Mouse (Mus musculus) ovary, postnatal 14 days (tissue): ENCODE results near the gene Nos3.

ENCODE experiments used
- DNase-seq: peaks from one replicate; pipeline ENCODE4 v3.0.0; 2022; ENCODE audit warnings: low spot score

The Nos3 gene

DNA sequence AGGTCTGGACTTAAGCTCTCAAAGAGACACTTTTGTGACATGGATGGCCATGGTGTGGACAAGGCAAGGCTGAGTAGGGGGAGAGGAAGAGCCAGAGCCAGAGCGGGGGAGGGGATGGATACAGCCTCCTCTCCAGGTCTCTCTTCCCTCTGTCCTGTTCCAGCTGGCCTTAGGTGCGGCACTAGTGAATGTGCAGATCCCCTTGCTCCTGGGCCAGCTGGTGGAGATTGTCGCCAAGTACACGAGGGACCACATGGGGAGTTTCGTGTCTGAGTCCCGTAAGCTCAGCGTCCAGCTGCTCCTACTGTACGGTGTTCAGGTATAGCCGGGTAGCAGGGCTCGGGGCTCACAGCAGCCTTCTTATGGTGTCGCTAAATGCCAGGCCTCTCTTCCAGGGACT, 35.8 kb downstream of the Nos3 start:
- DNase-seq = no peak

DNA sequence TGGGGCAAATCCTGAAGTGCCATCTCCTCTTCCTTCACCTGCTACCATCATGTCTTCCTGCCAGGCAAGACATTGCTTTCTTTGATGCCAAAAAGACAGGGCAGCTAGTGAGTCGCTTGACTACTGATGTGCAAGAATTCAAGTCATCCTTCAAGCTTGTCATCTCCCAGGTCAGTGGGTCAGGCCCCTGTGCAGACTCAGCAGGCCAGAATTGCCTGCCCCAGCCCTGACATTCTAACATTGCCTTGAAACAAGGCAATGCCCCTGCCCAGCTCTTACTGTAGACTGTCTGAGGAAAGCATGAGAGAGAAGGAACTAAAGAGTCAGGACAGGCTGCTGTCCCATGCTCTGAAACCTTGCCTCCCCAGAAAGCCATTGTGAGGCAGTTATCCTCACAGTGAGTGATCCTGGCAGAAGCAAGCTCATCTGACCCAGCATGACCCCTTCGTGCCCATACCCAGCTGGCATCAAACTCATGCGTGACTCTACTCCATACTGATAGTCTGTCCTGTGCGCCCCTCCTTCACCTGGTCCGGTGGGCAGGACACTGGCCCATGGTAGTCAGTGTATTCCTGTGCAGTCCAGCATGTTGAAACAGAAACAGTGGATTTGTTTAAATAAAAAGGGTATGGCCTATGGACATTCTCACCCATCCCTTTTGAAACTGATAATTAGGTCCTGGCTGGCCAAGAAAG, 36.4 kb downstream of the Nos3 start:
- DNase-seq = no peak

GRCm38 (mm10) chr5:24401969-24402368, 37.4 kb downstream of the Nos3 start:
- DNase-seq = no peak

DNA sequence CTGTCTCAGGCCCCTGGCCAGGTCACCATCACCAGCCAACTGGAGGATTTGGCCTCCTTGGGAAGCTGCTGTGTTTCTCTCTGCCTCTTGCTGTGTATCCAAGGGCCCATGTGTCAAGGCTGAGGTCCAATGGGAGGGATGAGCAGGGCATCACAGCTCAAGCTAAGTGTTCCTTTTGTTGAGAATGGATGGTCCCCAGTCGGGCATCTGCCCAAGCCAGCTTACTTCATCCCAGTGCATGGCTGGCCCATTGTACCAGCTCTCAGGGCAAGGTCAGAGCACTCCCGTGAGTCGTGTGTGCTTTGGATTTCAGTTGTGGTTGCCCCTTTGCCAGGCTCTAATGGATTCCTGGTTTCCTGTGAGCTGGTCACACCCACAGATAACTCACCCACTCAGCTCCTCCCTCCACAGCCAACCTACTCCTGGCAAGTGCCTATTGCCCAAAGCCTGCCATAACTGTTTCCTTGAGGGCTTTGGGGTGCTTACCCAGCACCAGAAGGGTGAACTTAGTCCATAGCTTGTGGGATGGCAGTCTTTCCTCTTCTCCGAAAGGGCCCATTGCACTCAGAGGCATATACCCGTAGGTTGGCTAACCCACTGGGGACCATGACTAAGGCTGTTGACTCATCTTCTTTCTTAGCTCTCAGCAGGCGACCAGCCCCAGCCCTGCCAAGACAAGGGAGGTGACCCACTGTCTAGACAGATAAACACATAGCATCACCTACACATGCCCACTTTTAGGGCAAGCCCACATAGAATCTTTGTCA, 40.2 kb downstream of the Nos3 start:
- no peak for DNase-seq

GRCm38 (mm10) chr5:24405389-24405876, 40.8 kb downstream of the Nos3 start:
- DNase-seq = no peak

DNA sequence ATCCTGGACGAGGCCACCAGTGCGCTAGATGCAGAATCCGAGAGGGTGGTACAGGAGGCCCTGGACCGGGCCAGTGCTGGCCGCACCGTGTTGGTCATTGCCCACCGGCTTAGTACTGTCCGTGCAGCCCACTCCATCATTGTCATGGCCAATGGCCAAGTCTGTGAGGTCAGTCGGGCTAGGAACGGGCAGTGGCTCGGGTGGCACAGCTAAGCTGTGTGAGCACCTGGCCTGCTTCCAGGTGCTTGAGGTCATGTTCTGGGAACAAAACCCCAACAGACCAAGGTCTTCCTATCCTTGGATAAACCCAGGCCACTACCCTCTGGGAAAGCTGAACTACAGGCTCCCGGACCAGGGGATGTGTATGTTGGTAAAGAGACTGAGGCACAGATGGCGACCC, 44.0 kb downstream of the Nos3 start:
- no peak for DNase-seq

GRCm38 (mm10) chr5:24409466-24409865, 44.9 kb downstream of the Nos3 start:
- no peak for DNase-seq

- no peak for DNase-seq
Observed at GRCm38 (mm10) chr5:24412063-24412462, 47.5 kb downstream of the Nos3 start.

- DNase-seq = no peak
Observed at GRCm38 (mm10) chr5:24413042-24413693, 48.6 kb downstream of the Nos3 start, which contains the start of gene Asic3. Gene Asic3, plus strand, starts transcription at chr5:24413392.

DNA sequence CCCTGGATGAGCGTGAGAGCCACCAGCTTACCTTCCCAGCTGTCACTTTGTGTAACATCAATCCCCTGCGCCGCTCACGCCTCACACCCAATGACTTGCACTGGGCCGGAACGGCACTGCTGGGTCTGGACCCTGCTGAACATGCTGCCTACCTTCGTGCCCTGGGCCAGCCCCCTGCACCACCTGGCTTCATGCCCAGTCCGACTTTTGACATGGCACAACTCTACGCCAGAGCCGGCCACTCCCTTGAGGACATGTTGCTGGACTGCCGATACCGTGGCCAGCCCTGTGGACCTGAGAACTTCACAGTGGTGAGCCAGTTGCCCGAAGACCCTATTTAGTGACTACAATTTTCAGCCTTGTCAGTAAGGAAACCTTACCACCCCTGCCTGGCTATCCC, 49.3 kb downstream of the Nos3 start:
- no peak for DNase-seq

GRCm38 (mm10) chr5:24416222-24416736, 51.7 kb downstream of the Nos3 start:
- peak; percentile 53 for DNase-seq

DNA sequence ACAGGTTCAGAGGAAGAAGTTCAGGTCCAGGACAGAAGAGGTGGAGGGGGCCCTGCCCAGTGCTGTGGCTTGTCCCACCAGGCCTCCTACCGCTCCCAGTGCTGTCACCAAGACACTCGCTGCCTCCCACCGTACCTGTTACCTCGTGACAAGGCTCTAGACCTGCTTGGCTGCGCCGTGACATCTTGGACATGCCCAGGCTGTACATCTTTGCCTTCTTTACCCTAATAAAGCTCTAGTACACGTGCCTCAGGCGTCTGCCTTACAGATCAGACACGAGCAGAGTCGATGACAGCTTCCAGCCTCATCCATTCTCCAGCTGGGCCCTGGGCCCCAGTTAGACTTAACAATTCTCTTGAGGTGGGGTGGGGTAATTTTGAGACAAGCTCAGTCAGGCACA, 53.0 kb downstream of the Nos3 start:
- no peak for DNase-seq

GRCm38 (mm10) chr5:24420381-24420780, 55.8 kb downstream of the Nos3 start:
- DNase-seq = no peak

GRCm38 (mm10) chr5:24423129-24424003, 58.8 kb downstream of the Nos3 start, which contains the start of the genes Cdk5 and Slc4a2:
Gene Cdk5, minus strand, starts transcription at chr5:24423530.
Gene Slc4a2, plus strand, starts transcription at chr5:24423837.
- peak; percentile 92 for DNase-seq

DNA sequence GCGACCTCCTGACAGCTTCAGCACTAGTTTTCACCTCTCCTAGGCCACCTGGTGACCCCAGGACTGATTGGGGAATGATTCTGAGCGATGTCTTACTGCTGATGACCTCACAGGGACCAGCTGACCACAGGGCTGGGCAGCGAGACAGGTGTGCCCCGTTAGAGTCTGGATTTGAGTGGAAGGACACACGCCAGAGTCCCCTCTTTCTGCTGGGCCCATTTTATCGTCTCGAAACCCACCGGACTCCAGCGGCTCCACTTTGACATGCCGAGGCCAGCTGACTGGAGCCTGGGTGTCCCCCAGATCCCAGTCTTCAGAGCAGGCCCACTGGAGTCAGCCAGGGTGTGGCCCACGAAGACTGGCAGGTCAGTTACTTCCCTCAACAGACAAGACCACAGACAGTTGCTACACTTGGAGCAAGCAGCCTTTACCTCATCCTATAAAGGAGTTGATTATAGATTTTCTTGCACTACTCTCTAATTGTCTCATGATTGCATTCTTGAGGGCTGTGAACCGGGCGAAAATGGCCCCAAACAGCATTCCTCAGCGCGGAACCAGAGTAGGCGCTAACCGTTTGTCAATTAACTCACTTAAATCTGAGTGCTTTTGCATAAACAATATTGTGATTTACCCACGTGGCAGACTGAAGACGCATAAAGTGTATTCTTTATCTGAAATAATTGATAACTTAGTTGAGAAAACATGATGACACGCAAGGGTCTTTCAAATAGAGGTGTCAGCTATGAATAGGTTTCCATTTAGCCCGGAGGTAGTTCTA, 59.6 kb downstream of the Nos3 start:
- DNase-seq = no peak

DNA sequence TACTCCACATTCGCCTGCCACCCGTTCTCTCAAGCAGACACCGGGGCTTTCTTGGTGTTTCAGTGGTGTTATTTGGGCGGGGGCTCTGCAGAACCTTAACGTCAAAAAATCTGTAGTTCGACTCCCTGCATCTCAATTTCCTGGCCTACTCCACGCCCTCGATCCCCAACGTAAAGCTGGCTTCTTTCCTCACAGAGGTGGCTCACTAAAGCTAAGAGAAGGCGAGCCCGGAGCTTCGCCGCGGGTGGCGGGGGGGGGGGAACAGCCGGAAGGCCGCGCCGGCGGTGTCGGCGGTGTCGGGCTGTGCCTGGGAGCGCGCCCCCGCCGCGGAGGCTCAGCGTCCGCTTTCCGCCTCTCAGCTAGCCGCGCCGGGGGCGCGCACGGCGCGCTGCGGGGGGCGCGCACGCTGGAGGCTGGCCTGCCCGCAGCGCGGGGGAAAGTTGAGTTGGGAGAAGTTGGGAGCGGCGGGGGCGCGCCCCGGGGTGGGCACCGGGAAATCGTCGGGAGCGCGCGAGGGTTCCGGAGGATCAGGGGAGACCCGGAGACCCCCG, 60.3 kb downstream of the Nos3 start:
- peak; percentile 72 for DNase-seq

DNA sequence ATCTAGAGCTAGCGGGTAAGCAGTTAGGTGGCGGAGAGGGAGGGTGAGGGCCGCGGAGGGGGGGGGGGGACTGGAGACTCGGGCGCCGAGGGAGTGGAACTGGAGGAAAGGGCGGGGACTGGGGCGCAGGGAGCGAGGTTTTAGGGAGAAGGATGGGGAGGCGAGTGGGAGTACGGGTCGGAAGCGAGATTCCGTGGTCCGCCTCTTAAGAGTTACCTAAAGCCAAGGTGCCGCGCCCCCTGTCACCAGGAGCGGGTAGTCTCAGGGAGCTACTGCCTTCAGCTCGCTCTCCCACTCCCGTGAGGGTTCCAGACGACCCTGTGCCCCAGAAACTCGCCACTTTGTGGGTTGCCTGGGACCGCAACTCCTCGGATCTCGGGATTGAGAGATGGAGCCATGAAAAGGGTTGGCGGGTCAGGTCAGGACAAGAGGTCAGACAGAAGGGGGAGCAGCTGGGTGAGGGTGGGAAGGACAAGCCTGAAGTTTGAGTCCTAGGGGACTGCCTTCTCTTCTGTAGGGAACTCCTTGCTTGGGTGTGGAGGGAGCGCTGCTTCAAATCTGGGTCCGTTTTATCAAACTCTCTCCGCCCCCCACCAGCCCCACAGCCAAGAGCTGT, 60.9 kb downstream of the Nos3 start:
- no peak for DNase-seq

DNA sequence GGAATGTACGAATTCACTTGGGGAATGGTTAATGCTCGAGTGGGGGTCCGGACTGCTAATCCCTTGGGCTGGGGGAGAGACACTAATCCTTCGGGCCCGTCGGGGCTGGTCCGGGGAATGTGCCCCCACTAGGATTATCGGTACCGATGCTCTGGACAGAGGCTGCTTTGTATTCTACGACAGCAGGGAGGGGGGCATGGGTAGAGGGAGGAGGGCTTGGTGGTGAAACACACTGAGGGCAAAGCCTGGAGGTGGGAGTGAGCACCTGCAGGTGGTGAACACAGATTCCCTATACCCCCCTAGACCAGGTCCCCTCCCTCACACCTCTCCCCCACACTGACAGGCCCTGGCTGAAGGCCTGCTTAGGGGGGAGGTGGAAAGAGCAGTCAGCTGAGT, 61.4 kb downstream of the Nos3 start:
- DNase-seq = no peak

- DNase-seq = no peak
Observed at GRCm38 (mm10) chr5:24426556-24427284, 62.1 kb downstream of the Nos3 start.
